Mouse (Mus musculus): Measurements from ENCODE around the gene Olfr1105. TPM values are rescaled to one million over a fixed set of nuclear protein-coding genes. Genes with fewer than 3 reads are reported as not detected.

The Olfr1105 gene
- not detected for total RNA-seq (2021)
- long read RNA-seq, experiment 1 = 0 reads
- long read RNA-seq, experiment 2 = 0 reads

GRCm38 (mm10) chr2:87036431-87036830 is at the start of gene Olfr1105:
Olfr1105 (minus strand) TSS chr2:87036531.
- no peak for DNase-seq (ENCODE audit: low spot score in 2 of 2)

GRCm38 (mm10) chr2:87075717-87076116 is 39.4 kb upstream of the Olfr1105 start, which contains the start of gene Olfr1107:
Olfr1107 (minus strand) TSS chr2:87075817.
- no peak for DNase-seq (ENCODE audit: low spot score in 2 of 2)

GRCm38 (mm10) chr2:87052173-87052572 is 15.8 kb upstream of the Olfr1105 start, which contains the start of gene Olfr1106:
Olfr1106 (minus strand) TSS chr2:87052273.
- no peak for DNase-seq (ENCODE audit: low spot score in 2 of 2)

GRCm38 (mm10) chr2:87026980-87027379 is 9.4 kb downstream of the Olfr1105 start, which contains the start of gene Olfr1104:
Olfr1104 (minus strand) TSS chr2:87027080.
- no peak for DNase-seq (ENCODE audit: low spot score in 2 of 2)

- no peak for DNase-seq (ENCODE audit: low spot score in 2 of 2)
Observed at GRCm38 (mm10) chr2:86998098-86998497, 38.2 kb downstream of the Olfr1105 start, which contains the start of gene Olfr1102. Olfr1102 (plus strand) TSS chr2:86998398.

DNA sequence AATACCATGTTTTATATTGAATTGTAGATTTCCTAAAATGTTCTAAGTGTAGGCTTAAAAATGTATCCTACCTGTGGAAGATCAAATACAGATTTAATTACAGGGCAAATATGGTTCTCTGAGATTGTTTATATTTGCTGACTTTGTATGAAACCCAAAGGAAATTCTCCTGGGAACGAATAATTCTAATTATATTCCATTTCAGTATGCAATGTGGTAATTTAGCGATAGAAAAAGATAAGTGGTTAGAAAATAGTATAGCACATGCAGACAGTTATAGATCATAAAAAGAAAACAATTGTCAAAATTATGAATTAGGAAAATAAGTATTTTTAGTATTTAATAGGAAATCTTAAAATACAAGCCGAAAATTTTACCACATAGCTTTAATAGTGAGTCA is 45.2 kb downstream of the Olfr1105 start, which contains the start of gene Olfr1101:
Gene Olfr1101 (minus strand): TSS at position 101 of the 400 bp plus-strand sequence.
- no peak for DNase-seq (ENCODE audit: low spot score in 2 of 2)

Other genes with a start within 250 kb of the Olfr1105 start
- not detected for gene Olfr141, start 226.5 kb downstream of the Olfr1105 start, total RNA-seq (2021)
- not detected for gene Olfr1094, start 211.9 kb downstream of the Olfr1105 start, total RNA-seq (2021)
- not detected for gene Olfr1095, start 184.8 kb downstream of the Olfr1105 start, total RNA-seq (2021)
- gene Gm13723, start 161.7 kb downstream of the Olfr1105 start, total RNA-seq (2021) = not detected
- gene Olfr1097, start 144.3 kb downstream of the Olfr1105 start, total RNA-seq (2021) = not detected
- not detected for gene Olfr1098, start 112.0 kb downstream of the Olfr1105 start, total RNA-seq (2021)
- gene Olfr1099, start 75.8 kb downstream of the Olfr1105 start, total RNA-seq (2021) = not detected
- gene Olfr1100, start 56.6 kb downstream of the Olfr1105 start, total RNA-seq (2021) = not detected
- not detected for gene Olfr1101, start 45.3 kb downstream of the Olfr1105 start, total RNA-seq (2021)
- not detected for gene Olfr1102, start 38.1 kb downstream of the Olfr1105 start, total RNA-seq (2021)
- not detected for gene Olfr1104, start 9.5 kb downstream of the Olfr1105 start, total RNA-seq (2021)
- not detected for gene Olfr1106, start 15.7 kb upstream of the Olfr1105 start, total RNA-seq (2021)
- not detected for gene Olfr1107, start 39.3 kb upstream of the Olfr1105 start, total RNA-seq (2021)
- gene Olfr1109, start 59.5 kb upstream of the Olfr1105 start, total RNA-seq (2021) = not detected
- not detected for gene Olfr259, start 78.0 kb upstream of the Olfr1105 start, total RNA-seq (2021)
- gene Olfr1110, start 103.8 kb upstream of the Olfr1105 start, total RNA-seq (2021) = not detected
- gene Olfr1111, start 116.1 kb upstream of the Olfr1105 start, total RNA-seq (2021) = not detected
- gene Olfr1112, start 151.3 kb upstream of the Olfr1105 start, total RNA-seq (2021) = not detected
- not detected for gene Olfr1113, start 172.4 kb upstream of the Olfr1105 start, total RNA-seq (2021)
- gene Olfr1115, start 211.5 kb upstream of the Olfr1105 start, total RNA-seq (2021) = not detected
- not detected for gene Olfr1116, start 231.0 kb upstream of the Olfr1105 start, total RNA-seq (2021)